Mouse (Mus musculus) heart, embryonic 11.5 days (tissue): ENCODE measurements around the gene Dazap1. TPM values are rescaled to one million over a fixed set of nuclear protein-coding genes. Genes with fewer than 3 reads are reported as not detected.

Experiments used
- ATAC-seq: fragments of 200-750 bp; cut with Nextera tagmentation; replicated peaks from 2 replicates; pipeline ENCODE4 v1.8.0; 2017; ENCODE audit warnings: moderate library complexity; ENCODE audit not compliant: insufficient number of reproducible peaks, low FRiP score, low TSS enrichment
- H3K27ac ChIP-seq: fragments of 300-500 bp; sonication (generic); 2 replicates; pipeline ENCODE4 v1.5.1; 2014; ENCODE audit warnings: mild to moderate bottlenecking, low read depth, low read length
- H3K27me3 ChIP-seq: fragments of 300-500 bp; sonication (generic); 2 replicates; pipeline ENCODE4 v1.6.1; 2014; ENCODE audit warnings: mild to moderate bottlenecking, low read length, mixed read lengths; ENCODE audit not compliant: control insufficient read depth, insufficient read depth
- H3K36me3 ChIP-seq: fragments of 300-500 bp; sonication (generic); 2 replicates; pipeline ENCODE4 v1.6.1; 2014; ENCODE audit warnings: mild to moderate bottlenecking, low read length, moderate library complexity, mixed read lengths; ENCODE audit not compliant: control insufficient read depth, insufficient read depth
- H3K4me1 ChIP-seq: fragments of 300-500 bp; sonication (generic); 2 replicates; pipeline ENCODE4 v1.6.1; 2014; ENCODE audit warnings: low read length; ENCODE audit not compliant: control insufficient read depth, insufficient read depth
- H3K4me2 ChIP-seq: fragments of 300-500 bp; sonication (generic); 2 replicates; pipeline ENCODE4 v1.6.1; 2014; ENCODE audit warnings: mild to moderate bottlenecking, moderate library complexity
- H3K4me3 ChIP-seq: fragments of 300-500 bp; sonication (generic); 2 replicates; pipeline ENCODE4 v1.5.1; 2014; ENCODE audit warnings: low read depth, low read length
- H3K9ac ChIP-seq: fragments of 300-500 bp; sonication (generic); 2 replicates; pipeline ENCODE4 v1.6.1; 2014; ENCODE audit warnings: mild to moderate bottlenecking, low read depth, low read length, moderate library complexity
- H3K9me3 ChIP-seq: fragments of 300-500 bp; sonication (generic); replicated peaks from 2 replicates; pipeline ENCODE4 v1.6.1; 2016; ENCODE audit warnings: low read length; ENCODE audit not compliant: control insufficient read depth
- WGBS: fragments of 180-500 bp; shearing (Covaris S2); extraction: QIAGEN DNeasy Blood & Tissue Kit; methylation state at CpG from one replicate; pipeline ENCODE4 v1.1.7; 2014; ENCODE audit not compliant: insufficient replicate concordance; 5-methylcytosine and 5-hydroxymethylcytosine counted together
- polyA plus RNA-seq: library from polyadenylated mRNA; unstranded; fragments of >200 nt; fragmentation: Nextera tagmentation; extraction: Ambion mirVana; gene quantifications from 2 replicates; pipeline ENCODE4 v1.2.1, GENCODE M21; 2014

The Dazap1 gene
- polyA plus RNA-seq, 1 experiment from 2014 or later, result 29.9 TPM

DNA sequence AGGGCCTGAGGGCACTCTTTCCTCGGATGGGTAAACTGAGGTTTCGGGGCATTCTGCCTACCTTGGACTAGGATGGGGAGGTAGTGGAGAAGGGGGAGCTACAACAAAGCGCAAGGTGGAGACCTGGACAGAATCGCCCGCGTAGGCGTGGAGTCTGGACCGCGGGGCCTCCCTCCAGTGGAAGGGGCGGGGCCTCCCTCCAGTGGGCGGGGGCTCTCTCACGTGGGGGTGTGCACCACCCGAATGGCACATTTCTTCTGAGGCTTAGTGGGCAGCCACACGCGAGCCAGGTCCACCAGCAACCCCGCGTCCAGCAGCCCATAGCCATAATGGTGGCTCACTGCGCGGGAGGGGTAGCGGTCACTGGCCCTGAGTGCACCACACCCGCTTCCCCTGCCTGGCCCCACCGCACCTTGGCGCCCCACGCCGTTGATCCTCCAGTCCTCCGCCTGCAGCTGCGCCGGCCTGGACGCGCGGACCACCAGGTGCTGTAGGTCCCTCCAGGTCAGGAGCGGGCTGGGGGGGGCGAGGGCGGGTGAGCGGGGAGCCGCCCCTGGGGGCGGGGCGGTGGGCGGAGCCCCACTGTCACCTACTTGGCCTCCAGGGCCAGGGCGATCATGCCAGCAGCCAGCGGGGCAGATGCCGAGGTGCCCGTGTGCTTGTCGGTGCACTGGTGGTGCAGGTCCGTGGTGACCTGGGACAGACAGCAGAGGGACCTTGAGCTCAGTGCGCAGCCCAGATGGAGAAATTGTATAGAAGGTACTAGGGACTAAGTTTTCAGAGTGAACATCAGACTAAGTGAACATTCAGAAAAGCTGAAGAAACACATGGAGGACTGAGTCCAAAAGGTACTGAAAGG lies 62.2 kb downstream of the Dazap1 start:
- Histone ChIP-seq H3K36me3 (peaks cover 2% of the 10 kb centered on the region; the same call in 1 of the 2 replicates), H3K4me2 (peak overlapping the region; percentile 98), H3K27ac (0 out of 2 replicates have a peak overlapping the region, but pooled peaks have one; percentile 29), H3K4me1 (peaks cover 15% of the 10 kb centered on the region), H3K27me3 (peaks cover 38% of the 10 kb centered on the region), H3K9me3 (no peaks in the 10 kb centered on the region), H3K4me3 (peak overlapping the region; percentile 64), H3K9ac (peak overlapping the region; percentile 65)
- WGBS, result 2% methylated on average over 45 of the region's 46 CpGs
- ATAC-seq, result peak; percentile 67

DNA sequence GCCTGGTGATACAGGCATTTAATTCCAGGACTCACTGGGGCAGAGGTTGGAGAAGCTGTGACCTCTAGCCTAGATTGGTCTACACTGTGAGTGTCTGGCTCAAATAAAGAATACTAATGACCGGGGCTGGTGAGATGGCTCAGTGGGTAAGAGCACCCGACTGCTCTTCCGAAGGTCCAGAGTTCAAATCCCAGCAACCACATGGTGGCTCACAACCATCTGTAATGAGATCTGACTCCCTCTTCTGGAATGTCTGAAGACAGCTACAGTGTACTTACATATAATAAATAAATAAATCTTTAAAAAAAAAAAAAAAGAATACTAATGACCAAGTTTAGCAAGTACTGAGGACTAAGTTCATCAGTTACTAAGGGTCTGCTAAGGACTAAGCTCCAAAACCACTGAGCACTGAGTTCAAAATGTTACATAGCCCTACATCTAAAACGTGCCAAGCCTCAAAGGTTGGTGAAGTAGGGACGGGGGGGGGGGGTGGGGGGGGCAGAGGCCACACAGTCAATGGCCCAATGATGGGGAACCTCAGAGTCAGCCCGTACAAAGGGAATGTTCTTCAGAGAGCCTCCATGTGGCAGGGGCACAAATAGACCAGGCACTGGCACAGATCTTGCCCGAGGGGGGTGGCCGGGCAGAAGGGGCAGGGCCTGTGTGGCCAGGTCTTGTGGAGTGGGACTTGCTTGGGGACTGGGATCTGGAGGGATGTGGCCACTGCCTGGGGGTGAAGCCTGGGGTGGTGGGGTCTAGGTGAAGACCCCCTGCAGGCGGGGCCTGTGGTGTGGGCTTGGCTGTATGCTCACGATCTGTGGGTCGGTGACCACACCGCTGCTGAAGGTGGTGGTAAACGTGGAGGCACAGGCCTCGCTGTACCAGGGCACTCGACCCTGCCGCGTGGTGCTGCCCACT lies 63.1 kb downstream of the Dazap1 start:
- peak overlapping the region; percentile 64 for H3K4me3 ChIP-seq
- no peak overlapping the region for H3K9ac ChIP-seq
- H3K27me3 ChIP-seq, result peaks cover 41% of the 10 kb centered on the region

DNA sequence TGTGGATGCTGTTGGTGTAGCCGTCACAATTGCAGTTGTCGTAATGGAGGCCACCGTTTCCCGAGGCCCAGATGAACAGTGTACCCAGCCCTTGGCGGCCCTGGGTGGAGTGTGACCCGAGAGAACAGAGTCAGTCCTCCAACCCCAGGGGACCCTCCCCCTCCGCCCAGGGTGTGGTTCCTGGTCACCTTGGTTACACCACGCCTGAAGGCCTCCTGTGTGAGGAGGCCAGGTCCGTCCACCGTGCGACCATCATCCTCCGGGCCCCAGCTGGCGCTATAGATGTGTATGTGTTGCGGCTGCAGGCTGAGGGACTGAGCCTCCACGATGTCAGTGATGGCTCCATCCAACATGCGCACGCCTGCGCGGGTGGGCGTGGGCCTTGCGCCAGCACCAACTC lies 63.8 kb downstream of the Dazap1 start:
- WGBS, result 75% methylated on average over 21 of the region's 21 CpGs
- Histone ChIP-seq H3K36me3 (no peaks in the 10 kb centered on the region), H3K9ac (no peak overlapping the region), H3K9me3 (no peaks in the 10 kb centered on the region), H3K4me2 (peak overlapping the region; percentile 29), H3K4me1 (peaks cover 10% of the 10 kb centered on the region), H3K27ac (no peak overlapping the region), H3K27me3 (peaks cover 41% of the 10 kb centered on the region), H3K4me3 (no peak overlapping the region)
- ATAC-seq, result no peak

More for the DNA sequence above, 63.1 kb downstream of the Dazap1 start:
- no peak for ATAC-seq
- no peaks in the 10 kb centered on the region for H3K9me3 ChIP-seq
- H3K36me3 ChIP-seq, result no peaks in the 10 kb centered on the region
- peaks cover 13% of the 10 kb centered on the region for H3K4me1 ChIP-seq
- 77% methylated on average over 17 of the region's 17 CpGs for WGBS
- no peak overlapping the region for H3K27ac ChIP-seq
- H3K4me2 ChIP-seq, result peak overlapping the region; percentile 98

DNA sequence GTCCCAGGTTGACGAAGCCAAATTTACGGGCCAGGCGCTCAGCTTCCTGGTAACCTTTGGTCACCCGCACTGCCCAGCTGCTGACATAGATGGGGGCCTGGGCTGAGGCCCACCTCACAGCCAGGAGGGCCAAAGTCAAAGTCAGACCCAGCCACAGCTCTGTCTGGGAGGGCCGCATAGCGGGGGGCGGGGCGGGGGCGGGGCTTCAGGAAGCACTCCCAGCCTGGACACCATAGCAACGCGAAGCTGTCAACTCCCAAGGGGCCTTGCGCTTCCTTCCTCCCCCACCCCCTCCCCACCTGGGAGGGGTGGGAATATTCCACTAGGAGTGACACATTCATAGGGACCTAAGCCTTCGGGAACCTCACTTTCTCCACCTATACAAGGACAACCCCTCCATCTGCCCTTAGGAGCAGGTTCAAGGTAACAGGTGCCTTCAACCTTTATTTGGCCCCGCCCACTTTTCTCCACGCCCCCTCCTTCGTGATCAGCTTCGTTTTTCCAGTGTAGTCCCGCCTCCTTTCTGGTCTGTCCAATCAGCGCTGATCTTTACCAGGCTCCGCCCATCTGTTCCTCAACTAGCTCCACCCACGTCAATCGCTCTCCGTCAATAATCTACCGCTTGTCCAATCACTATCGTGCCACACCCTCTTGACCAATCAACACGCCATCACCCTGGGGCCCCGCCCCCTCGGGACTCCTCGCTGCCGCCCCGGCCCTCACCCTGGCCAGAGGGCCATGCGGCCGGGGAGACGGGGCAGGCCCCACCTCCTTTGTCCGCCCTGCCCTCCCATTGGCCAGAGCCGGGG lies 68.2 kb downstream of the Dazap1 start, which contains the start of the genes Pcsk4 and Reep6:
TSS of gene Pcsk4 (minus strand) at position 226 of the 809 bp plus-strand sequence.
TSS of gene Reep6 (plus strand) at position 681 of the 809 bp plus-strand sequence.
- peak within 1 kb of the TSS; percentile 89 for H3K4me2 ChIP-seq
- peak within 1 kb of the TSS; percentile 68 for H3K9ac ChIP-seq
- no peaks in the 10 kb centered on the region for H3K9me3 ChIP-seq
- H3K27ac ChIP-seq, result no peak within 1 kb of the TSS
- H3K27me3 ChIP-seq, result peaks cover 37% of the 10 kb centered on the region
- ATAC-seq, result peak; percentile 93
- WGBS, result 4% methylated on average over 36 of the region's 36 CpGs
- peak within 1 kb of the TSS; percentile 52 for H3K4me3 ChIP-seq
- peaks cover 9% of the 10 kb centered on the region for H3K4me1 ChIP-seq
- no peaks in the 10 kb centered on the region for H3K36me3 ChIP-seq

DNA sequence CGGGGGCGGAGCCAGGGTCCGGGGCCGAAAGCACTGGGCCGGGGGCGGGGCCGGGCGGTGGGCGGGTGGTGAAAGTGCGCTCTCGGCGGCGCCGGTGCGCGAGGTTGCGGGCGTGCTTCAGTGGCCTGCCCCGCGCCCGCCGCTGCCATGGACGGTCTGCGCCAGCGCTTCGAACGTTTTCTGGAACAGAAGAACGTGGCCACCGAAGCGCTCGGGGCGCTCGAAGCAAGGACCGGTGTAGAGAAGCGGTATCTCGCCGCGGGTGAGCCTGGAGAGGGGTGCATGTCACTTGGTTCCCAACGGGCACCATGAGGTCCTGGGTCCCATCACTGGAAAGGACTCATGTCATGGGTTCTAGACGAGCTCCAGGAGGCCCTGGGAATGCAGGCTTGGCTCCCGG lies 68.8 kb downstream of the Dazap1 start:
- Histone ChIP-seq H3K9me3 (no peaks in the 10 kb centered on the region), H3K4me2 (peak overlapping the region; percentile 89), H3K27me3 (peaks cover 35% of the 10 kb centered on the region), H3K4me3 (peak overlapping the region; percentile 52), H3K36me3 (no peaks in the 10 kb centered on the region), H3K27ac (no peak overlapping the region), H3K9ac (peak overlapping the region; percentile 68), H3K4me1 (peaks cover 9% of the 10 kb centered on the region)
- ATAC-seq, result no peak
- 1% methylated on average over 41 of the region's 41 CpGs for WGBS

DNA sequence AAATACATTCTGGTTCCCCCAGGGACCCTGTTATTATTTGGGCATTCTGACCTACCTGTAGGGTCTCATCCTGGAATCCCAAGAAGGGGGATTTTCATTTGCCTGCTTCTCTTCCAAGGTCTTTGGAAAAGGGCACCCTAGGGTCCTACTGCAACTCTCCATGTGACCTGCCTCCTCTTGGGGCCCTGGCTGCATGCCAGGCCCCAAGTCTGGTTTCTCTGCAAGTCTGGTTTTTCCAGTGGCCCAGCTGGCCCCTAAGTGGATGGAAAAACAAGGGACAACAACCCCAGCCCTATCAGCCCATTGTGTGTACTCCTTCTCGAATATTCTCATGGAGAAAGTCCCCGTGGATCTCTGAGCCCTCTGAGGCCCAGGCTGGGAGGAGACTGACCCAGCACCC lies 69.6 kb downstream of the Dazap1 start:
- H3K9ac ChIP-seq, result peak overlapping the region; percentile 68; the same call in 1 of the 2 replicates
- no peaks in the 10 kb centered on the region for H3K9me3 ChIP-seq
- WGBS, result 60% methylated on average over 2 of the region's 2 CpGs
- H3K27ac ChIP-seq, result no peak overlapping the region
- H3K27me3 ChIP-seq, result peaks cover 33% of the 10 kb centered on the region
- H3K36me3 ChIP-seq, result no peaks in the 10 kb centered on the region
- H3K4me2 ChIP-seq, result peak overlapping the region; percentile 89
- no peak for ATAC-seq
- H3K4me3 ChIP-seq, result peak overlapping the region; percentile 52; the same call in 1 of the 2 replicates
- peaks cover 9% of the 10 kb centered on the region for H3K4me1 ChIP-seq

DNA sequence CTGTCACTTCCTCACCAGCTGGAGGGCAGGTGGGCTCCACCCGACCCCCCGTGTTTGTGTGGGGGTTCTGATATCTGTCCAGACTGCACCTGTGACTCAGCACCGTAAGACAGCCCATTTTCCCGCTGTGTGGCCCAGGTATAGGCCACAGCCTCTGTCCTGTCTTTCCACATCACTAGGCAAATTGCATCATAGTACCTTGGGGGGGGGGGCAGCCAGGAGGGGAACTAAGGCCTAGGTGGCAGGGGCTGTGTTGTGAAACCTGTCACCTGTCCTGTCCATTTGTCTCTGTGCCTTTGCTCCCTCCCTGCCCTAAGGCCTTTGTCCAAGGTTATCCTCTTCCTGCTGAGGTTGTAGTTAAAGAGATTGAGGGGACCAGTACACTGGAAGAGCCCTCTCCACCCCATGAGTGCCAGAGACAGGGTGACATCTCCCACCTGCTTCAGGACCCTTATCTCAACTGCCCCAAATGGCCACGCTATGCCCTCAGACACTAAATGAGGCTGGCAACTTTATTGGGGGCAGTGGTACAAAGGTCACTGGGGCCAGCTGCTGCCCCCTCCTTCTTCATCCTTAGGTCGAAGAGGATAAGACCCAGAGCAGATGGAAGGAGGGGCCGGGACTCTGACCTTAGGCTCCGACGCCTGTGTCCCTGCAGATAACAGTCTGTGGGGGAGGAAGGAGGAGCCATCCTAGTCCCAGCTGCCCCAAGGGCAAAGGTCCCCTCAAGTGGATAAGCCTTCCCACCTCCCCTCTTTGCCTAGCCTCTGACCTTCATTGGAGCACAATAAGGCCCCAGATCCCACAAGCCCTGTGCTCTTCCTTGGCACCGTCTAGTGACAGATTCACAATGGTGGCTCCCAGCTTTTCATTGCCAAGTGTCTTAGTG lies 70.6 kb downstream of the Dazap1 start:
- H3K4me3 ChIP-seq, result peak overlapping the region; percentile 19; the same call in 1 of the 2 replicates
- H3K27me3 ChIP-seq, result peaks cover 38% of the 10 kb centered on the region
- peak overlapping the region; percentile 75 for H3K27ac ChIP-seq
- peaks cover 9% of the 10 kb centered on the region for H3K4me1 ChIP-seq
- no peaks in the 10 kb centered on the region for H3K36me3 ChIP-seq
- H3K9me3 ChIP-seq, result no peaks in the 10 kb centered on the region
- H3K9ac ChIP-seq, result no peak overlapping the region
- 45% methylated on average over 10 of the region's 10 CpGs for WGBS
- ATAC-seq, result 0 out of 2 replicates have a peak, but pooled peaks have one; percentile 32
- H3K4me2 ChIP-seq, result peak overlapping the region; percentile 89
